Mouse (Mus musculus) adrenal gland, postnatal 14 days (tissue): ENCODE measurements around the gene Hist1h2bf. TPM values are rescaled to one million over a fixed set of nuclear protein-coding genes. Genes with fewer than 3 reads are reported as not detected.
"Not testable (repeated sequence)": the region's sequence is repeated elsewhere in the genome, so short reads cannot be mapped to it uniquely, and the experiment has no call there.

Experiments
- DNase-seq: peaks from one replicate; pipeline ENCODE4 v3.0.0; 2021; ENCODE audit warnings: mixed read lengths
- total RNA-seq: library from RNA; stranded (reverse); gene quantifications from 2 replicates; pipeline ENCODE4 v1.2.3, GENCODE M21; 2021

Hist1h2bf gene
- total RNA-seq, 1 experiment from 2014 or later, result 167 TPM

GRCm38 (mm10) chr13:23543965-23544786, 29.8 kb downstream of the Hist1h2bf start, which contains the start of gene Hist1h3f:
Gene Hist1h3f, plus strand, starts transcription at chr13:23544052.
- DNase-seq, result peak; percentile 82

- peak; percentile 77 for DNase-seq
These were observed 30.9 kb downstream of the Hist1h2bf start, which contains the start of gene Hist1h2bh for GRCm38 (mm10) chr13:23542999-23543607. Gene Hist1h2bh, minus strand, starts transcription at chr13:23543392.

GRCm38 (mm10) chr13:23542225-23542980, 31.6 kb downstream of the Hist1h2bf start:
- not testable (repeated sequence) for DNase-seq

GRCm38 (mm10) chr13:23541497-23541896, 32.5 kb downstream of the Hist1h2bf start:
- no peak for DNase-seq

GRCm38 (mm10) chr13:23539821-23540220, 34.2 kb downstream of the Hist1h2bf start:
- DNase-seq, result not testable (repeated sequence)

GRCm38 (mm10) chr13:23538249-23538648, 35.7 kb downstream of the Hist1h2bf start:
- no peak for DNase-seq

GRCm38 (mm10) chr13:23537006-23537710, 36.8 kb downstream of the Hist1h2bf start:
- DNase-seq, result no peak

- no peak for DNase-seq
These were observed 37.7 kb downstream of the Hist1h2bf start for GRCm38 (mm10) chr13:23536076-23536822.

GRCm38 (mm10) chr13:23535137-23536075, 38.6 kb downstream of the Hist1h2bf start, which contains the start of gene Hist1h3g:
Gene Hist1h3g, plus strand, starts transcription at chr13:23535422.
- peak; percentile 92 for DNase-seq

- peak; percentile 59 for DNase-seq
These were observed 39.4 kb downstream of the Hist1h2bf start for GRCm38 (mm10) chr13:23534368-23535131.

GRCm38 (mm10) chr13:23533560-23534367, 40.2 kb downstream of the Hist1h2bf start, which contains the start of gene Hist1h2af:
Gene Hist1h2af, plus strand, starts transcription at chr13:23533906.
- DNase-seq, result peak; percentile 76

- no peak for DNase-seq
These were observed 41.5 kb downstream of the Hist1h2bf start for GRCm38 (mm10) chr13:23532262-23533075.

- peak; percentile 98 for DNase-seq
These were observed 42.8 kb downstream of the Hist1h2bf start, which contains the start of gene Hist1h4h for GRCm38 (mm10) chr13:23530901-23531875. Gene Hist1h4h, plus strand, starts transcription at chr13:23531050.

- DNase-seq, result peak; percentile 68
These were observed 43.7 kb downstream of the Hist1h2bf start for GRCm38 (mm10) chr13:23530181-23530900.
